Mouse (Mus musculus) frontal cortex, postnatal 25 days (tissue): ENCODE measurements around the gene Borcs7.
"Not testable (repeated sequence)": the region's sequence is repeated elsewhere in the genome, so short reads cannot be mapped to it uniquely, and the experiment has no call there.

Experiments
- DNase-seq, 2 experiments: peaks; one replicate each; pipeline ENCODE4 v3.0.0; 2022; ENCODE audit warnings: low spot score in 2 of 2

Gene Borcs7

GRCm38 (mm10) chr19:46710614-46711013 lies 20.9 kb downstream of the Borcs7 start:
- DNase-seq = no peak

DNA sequence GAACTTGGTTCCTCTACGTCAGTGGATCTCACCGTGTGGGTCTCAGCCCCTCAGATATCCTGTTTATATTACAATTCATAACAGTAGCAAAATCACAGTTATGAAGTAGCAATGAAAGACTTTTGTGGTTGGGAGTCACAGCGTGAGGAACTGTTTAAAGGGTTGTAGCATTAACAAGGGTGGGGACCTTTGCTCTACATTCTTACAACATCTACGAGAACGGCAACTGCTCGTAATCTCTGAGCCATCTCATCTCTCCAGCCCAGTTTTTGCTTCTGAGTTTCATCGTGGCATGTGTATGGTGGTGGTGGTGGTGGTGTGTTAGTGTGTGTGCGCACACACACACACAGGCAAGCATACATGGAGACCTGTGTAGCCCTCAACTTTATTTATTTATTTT lies 24.5 kb downstream of the Borcs7 start:
- DNase-seq = no peak

DNA sequence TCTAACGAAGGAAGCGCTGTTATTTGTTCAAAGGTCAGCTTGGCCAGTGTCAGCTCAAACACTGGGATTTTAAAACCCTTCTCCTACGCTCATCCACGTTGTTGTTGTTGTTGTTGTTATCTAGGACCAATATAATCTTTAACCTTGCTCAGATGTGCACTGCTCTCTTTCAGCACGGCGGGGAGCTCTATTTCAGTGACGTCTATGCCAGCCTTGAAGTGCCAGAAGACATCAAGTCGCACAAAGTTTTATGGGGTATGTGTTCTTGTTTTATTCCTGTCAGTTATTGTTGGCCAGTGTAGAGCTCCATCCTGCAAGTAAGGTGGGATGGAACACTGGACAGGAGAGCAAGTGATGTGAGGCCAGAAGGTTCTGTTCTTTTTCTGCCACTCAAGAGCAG lies 25.3 kb downstream of the Borcs7 start:
- DNase-seq = no peak

- DNase-seq = no peak
These were observed 28.4 kb downstream of the Borcs7 start for GRCm38 (mm10) chr19:46718150-46718549.

- DNase-seq = no peak
These were observed 34.7 kb downstream of the Borcs7 start for GRCm38 (mm10) chr19:46724411-46724810.

- no peak for DNase-seq
These were observed 36.4 kb downstream of the Borcs7 start for GRCm38 (mm10) chr19:46726142-46726541.

- DNase-seq = no peak
These were observed 37.5 kb downstream of the Borcs7 start for GRCm38 (mm10) chr19:46727140-46727736.

DNA sequence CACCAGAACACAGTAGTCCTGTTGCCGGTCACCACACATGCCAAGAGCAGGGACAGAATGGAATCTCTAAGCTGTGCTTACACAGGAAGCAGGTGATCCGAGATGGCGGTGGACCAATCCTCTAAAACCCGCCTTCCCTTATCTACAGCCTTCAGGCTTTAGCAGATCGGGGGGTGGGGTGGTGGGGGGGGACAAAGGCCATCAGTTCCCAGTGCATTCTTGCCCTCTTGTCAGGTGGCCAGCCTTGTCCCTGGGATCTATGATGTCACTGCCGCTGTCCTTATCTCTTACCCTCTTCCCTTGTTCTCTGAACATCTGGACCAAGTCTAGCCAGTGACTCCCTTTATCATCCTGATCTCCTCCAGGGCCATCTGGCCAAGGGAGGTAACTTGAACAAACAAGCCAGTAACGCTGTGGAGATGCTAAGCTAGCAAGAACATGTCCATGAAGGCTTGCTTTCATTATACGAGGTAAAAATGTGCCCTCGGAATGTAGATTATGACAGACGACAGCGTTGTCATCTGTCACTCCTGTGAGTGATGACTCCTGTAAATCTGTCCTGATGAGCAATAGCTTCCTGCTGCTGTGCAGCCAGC lies 38.3 kb downstream of the Borcs7 start:
- DNase-seq = no peak

DNA sequence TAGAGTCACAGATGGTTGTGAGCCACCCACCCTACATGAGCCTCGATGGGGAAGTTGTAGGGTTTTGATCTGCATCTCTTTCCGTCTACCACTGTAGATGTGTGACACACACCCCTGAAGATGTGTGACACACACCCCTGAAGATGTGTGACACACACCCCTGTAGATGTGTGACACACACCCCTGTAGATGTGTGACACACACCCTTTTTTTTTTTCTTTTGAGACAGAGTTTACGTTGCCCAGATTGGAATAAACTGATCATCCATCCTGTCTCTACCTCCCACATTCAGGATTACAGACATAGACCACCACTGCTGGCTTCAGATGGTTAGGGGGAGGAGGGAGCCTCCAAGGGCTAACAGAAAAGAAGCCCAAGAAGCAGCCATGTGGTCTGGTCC lies 39.2 kb downstream of the Borcs7 start:
- no peak for DNase-seq

GRCm38 (mm10) chr19:46731351-46731750 lies 41.6 kb downstream of the Borcs7 start:
- no peak for DNase-seq

- DNase-seq = not testable (repeated sequence)
These were observed 43.0 kb downstream of the Borcs7 start for GRCm38 (mm10) chr19:46732673-46733072.

DNA sequence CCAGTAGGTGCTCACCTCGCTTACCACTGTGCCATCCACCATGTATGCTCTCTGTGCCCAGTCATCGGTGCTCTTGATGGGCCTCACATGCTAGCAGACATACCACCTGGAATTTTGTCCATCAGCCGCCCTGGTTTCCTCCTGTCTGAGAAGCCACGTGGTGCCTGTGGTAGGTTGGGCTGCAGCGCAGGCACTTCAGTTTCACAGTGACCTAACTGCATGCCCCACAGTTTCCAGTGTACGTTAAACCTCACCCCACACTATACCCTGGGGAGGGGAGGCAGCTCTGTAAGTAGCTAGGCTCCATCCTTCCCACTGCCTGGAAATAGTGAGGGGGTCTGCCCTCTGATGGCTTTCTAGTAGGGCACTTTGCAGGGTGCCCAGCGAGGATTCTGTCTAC lies 43.9 kb downstream of the Borcs7 start:
- DNase-seq = no peak

DNA sequence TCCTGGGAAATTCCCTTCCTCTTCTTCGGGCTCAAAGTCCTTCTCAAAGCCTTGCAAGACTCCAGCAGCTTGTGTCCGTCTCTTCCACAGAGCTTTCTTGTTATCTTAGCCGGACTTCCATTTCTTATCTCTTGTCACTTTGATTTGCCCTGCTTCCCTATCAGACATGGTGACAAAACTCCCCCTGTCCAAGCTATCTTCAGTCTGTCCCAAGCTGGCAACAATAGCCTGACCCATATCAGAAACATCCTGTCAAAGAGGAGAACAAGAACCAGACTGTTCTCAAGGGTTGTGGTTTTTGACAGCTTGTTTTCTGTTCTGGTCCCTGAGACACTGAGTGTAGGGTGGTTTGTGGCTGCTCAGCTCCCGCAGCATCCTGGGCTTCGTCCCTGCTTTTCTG lies 45.5 kb downstream of the Borcs7 start:
- no peak for DNase-seq

DNA sequence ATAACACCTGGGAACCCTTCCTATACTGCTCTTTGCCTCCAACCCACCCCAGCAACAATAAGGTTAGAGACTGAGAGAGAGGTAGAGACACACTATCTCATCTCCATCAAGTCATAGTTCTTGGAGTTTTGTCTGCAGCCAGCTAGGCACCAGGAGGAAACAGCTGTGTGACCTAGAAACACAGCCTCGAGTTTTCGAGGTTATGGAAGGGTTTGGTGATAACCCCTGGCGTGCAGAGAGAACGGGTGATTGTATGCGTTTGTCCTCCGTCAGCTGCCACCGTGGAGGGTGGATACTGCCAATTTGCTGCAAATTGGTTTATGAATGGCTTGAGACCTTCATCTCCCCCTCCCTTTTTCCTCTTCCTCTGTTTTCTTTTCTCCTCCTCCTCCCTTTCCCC lies 47.4 kb downstream of the Borcs7 start:
- DNase-seq = no peak

DNA sequence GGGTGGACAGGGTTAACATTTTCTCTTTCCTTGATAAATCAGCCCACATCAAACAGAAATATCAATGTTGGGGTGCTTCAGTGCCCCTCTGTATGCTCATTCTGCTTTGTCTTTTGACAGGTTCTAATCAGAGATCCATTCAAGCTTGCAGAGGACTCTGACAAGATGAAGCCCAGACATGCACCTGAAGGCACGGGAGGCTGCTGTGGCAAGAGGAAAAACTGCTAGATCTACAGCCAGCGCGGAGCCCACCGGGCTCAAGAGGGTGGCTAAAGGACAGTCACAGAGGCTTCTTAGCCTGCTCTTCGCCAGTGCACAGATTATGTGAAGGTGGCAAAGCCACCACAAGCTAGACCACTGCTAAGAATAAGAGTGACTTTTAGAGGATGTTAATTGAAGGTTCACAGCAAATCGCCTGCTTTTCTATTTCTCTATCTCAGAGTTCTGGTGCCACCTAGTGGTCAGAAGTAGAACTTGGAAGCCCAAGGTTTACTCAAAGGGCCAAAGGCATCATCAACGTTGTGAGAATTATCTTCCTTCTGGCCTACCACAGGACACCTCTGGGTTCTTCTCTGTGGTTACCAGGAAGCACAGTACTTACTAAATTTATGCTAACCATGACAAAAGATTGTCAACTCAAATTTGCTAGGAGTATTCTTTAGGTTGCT lies 50.8 kb downstream of the Borcs7 start:
- peak; percentile 51 to 72 for DNase-seq

- DNase-seq = no peak
These were observed 51.9 kb downstream of the Borcs7 start for GRCm38 (mm10) chr19:46741574-46741973.

DNA sequence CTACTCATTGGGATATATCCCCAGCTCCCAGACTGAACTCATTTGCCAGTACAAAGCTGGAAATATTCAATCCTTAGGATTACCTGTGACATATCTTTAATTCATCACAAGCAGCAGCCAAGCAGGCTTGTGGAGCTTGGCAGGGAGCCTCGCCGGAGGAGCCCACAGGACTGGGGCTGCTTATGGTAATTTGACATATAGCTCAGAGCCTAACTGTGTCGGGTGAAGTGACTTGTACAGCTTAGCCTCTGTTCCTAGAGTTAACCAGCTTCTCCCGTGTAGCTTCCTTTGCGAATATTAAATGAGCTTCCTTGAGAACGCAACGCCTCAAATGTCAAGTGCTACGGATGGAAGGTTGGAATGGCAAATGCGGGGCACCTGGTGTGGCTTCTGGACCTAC lies 55.0 kb downstream of the Borcs7 start:
- no peak for DNase-seq

DNA sequence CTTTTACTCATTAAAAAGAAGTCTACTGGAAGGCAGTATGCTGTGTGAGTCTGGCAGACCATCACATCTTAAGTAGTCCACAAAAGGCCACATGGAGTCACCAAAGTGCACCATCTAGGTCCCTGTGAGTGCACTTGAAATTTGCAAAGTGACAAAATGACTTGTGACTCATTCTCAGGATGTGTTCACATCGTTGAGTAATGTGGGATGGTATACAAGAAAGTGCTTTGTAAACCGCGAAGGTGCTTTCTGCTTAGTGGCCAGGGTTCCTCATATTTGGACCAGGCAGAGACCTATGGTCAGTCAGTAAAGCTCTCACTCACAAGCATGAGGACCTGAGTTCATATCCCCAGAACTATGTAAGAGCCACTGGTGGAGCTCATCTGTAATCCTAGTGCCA lies 58.1 kb downstream of the Borcs7 start:
- DNase-seq = no peak

GRCm38 (mm10) chr19:46752235-46752634 lies 62.5 kb downstream of the Borcs7 start:
- DNase-seq = no peak
